Mouse (Mus musculus): ENCODE data around the gene Limch1.

GRCm38 (mm10) chr5:66955245-66955644 lies 209.6 kb downstream of the Limch1 start:
- TF ChIP-seq CTCF (conservative IDR thresholded peaks at IDR 0.05; ENCODE audit: low read length), result no peak
- no peak for TF ChIP-seq POU5F1 (IDR thresholded peaks at IDR 0.05; ENCODE audit: borderline replicate concordance, low read length)
- no peak for TF ChIP-seq NANOG (IDR thresholded peaks at IDR 0.05; ENCODE audit: borderline replicate concordance, low read length)
